Mouse (Mus musculus): ENCODE data around the gene Flnc.
"Not testable (repeated sequence)": the region's sequence is repeated elsewhere in the genome, so short reads cannot be mapped to it uniquely, and the experiment has no call there.

Gene Flnc

DNA sequence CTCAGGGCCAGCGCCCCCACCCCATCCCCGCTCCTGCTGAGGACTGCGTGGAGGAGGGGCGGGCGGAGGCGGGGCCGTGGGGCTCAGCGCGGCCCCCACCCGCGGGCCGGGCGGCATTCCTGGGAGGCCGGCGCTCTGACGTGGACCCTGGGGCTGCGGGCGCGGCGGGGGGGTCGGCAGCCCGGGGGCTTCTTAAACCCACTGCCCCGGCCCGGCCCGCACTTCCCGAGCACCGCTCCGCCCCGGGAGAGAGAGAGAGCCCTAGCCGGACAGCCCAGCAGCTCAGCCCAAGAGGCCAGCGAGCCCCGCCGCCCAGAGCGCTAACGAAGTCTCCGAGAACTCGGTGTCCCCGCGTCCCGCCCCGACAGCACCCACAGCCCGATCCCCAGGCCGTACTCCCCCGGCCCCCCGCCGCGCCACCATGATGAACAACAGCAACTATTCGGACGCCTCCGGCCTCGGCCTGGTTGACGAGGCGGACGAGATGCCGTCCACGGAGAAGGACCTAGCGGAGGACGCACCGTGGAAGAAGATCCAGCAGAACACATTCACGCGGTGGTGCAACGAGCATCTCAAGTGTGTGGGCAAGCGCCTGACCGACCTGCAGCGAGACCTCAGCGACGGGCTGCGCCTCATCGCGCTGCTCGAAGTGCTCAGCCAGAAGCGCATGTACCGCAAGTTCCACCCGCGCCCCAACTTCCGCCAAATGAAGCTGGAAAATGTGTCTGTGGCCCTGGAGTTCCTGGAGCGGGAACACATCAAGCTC is at the start of gene Flnc:
Flnc (plus strand) TSS at position 219 of the 766 bp plus-strand sequence.
- DNase-seq (ENCODE audit: low read depth, low spot score), result peak; percentile 17

DNA sequence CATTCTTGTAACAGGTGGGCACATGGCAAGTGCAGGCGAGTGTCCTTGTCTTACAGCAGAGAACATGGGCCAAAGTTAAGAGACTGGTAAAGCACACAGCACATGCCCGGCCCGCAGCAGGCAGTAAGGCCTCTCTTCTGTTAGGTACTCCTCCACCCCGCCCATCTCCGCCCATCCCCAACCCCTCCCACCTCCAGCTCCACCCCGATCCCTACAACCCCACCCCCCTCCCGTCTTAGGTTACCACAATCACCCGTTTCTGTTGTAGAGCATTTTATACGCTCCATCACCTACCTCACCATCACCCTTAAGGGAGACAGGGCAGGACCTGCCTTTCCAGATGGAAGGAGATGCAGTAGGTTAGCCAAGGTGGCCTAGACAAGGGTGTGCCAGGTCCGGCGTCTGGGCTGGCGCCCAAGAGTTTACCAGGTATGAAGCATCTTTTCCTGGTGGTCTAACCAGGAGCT is 45.0 kb upstream of the Flnc start, which contains the start of gene Opn1sw:
Opn1sw (minus strand) TSS at position 417 of the 467 bp plus-strand sequence.
- no peak for DNase-seq (ENCODE audit: low read depth, low spot score)

- peak; percentile 91 for DNase-seq (ENCODE audit: low read depth, low spot score)
These were observed 44.4 kb upstream of the Flnc start for GRCm38 (mm10) chr6:29388606-29389080.

GRCm38 (mm10) chr6:29389425-29389824 is 43.6 kb upstream of the Flnc start:
- no peak for DNase-seq (ENCODE audit: low read depth, low spot score)

DNA sequence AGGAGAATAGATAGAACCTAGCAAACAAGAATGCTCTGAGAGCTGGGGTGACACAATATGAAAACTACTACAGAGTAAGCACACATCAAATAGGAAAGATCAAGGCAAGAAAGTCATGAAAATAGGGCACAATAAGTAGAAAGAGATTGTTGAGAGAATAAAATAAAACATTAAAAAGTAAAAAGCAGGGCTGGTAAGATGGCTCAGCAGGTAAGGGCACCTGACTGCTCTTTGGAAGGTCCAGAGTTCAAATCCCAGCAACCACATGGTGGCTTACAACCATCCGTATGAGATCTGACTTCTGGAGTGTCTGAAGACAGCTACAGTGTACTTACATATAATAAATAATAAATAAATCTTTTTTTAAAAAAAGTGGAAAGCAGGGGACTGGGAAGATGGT is 42.6 kb upstream of the Flnc start:
- not testable (repeated sequence) for DNase-seq (ENCODE audit: low read depth, low spot score)

DNA sequence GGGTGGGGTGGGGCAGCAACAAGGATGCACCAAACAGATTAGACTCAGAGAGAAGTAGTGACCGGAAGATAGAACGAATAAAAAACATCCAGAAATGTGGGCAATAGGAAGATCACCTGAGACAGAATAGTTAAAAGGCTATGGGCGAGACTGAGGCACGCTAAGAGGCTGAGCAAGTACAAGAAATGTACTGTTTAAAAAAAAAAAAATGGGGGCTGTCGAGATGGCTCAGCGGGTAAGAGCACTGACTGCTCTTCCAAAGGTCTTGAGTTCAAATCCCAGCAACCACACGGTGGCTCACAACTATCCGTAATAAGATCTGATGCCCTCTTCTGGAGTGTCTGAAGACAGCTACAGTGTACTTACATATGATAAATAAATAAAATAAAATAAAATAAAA is 41.8 kb upstream of the Flnc start:
- DNase-seq (ENCODE audit: low read depth, low spot score), result not testable (repeated sequence)

- DNase-seq (ENCODE audit: low read depth, low spot score), result peak; percentile 31
These were observed 41.3 kb upstream of the Flnc start for GRCm38 (mm10) chr6:29391802-29392201.

- DNase-seq (ENCODE audit: low read depth, low spot score), result no peak
These were observed 38.8 kb upstream of the Flnc start for GRCm38 (mm10) chr6:29394286-29394685.

DNA sequence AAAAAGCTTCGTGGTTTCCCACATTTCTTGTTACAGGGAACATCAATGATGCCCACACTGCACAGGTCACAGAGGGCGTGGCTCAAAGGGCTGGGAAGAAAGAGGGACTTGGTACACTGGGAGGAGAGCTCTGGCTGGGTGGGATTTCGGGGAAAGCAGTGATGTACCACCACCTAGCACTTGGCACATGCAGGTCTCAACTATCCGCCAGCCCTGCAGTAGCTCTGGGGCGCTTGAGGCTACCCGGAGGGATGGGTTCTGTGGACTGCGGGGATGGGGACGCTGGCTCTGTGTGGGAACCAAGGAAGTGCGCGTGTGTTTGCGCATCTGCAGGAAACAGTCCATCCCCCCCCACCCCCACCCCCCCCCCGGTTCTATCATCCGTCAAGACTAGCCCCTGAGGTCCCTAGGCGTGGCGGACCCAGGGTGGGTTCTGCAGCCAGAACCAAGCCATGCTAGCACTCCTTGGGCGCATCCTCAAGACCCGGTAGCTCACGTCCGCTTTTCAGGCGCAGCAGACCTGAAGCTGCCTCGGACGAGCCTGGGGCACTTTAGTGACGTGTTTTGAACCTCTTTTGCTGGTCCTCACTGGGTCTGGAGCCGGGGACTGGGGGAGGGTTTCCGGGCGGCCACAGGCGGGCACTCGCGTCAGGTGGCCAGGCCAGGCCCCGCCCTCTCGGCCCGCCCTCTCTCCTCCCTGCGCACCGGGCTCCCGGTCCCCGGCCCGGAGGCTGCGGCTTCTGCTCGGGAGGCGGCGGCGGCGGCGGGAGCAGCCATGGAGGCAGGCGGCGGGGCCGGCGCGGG is 36.9 kb upstream of the Flnc start, which contains the start of gene Ccdc136:
Ccdc136 (plus strand) TSS at position 400 of the 804 bp plus-strand sequence.
- DNase-seq (ENCODE audit: low read depth, low spot score), result peak; percentile 93

DNA sequence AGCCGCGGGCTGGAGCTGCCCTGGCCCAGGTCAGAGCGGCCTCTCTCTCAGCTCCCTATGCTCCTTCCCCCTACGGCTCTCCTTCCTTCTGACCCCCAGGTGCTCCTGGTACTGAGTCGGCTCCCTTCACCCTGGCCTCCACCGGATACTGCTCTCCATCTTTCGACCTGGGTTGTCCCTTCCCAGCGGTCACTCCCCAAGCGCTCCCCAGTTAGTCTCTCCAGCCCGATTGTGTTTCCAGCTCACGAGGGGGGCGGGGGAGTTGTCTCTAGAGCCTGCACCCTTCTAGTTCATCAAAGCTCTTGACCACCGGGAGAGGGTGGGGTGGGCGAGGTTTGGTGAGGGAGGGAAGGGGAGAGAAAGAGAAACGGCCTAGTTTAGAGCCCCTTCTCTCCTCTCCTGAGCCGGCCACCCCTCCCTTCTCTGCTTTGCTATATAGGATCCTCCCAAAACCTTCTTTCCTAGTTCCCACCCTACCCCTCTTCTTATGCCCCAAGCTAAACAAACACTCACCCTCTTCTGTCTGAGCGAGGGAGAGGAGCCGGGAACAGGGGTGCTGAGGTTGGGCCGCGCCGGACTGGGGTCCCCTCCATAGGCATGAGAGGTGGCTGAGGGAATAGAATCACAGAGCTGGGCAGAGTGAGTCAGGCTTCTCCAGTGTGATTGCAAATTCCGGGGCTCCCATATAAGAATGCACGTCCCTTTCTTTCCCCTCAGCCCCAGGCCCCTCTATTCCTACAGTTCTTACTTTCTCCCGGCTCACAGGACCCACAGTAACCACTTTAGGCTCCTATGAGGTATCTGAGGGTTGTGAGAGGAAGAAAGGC is 36.1 kb upstream of the Flnc start:
- peak; percentile 40 for DNase-seq (ENCODE audit: low read depth, low spot score)

DNA sequence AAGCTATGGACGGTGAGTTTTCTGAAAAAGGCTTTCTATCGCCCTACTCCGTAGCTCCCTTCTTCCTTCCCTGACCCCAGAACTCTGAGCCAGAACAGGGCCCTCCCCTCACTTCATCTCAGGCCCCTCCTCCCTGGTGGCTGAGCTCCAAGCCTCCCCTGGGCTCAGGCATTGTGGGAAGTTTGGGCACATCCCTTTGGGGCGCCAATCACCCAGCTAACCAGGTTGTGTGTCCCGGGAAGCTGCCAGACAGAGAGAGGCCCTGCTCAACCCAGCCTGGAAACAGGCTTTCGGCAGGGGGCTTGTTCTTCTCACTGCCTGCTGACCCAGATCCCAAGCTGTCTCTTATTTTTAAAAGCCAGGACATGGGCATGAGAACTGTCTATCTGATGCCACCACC is 35.5 kb upstream of the Flnc start:
- DNase-seq (ENCODE audit: low read depth, low spot score), result peak; percentile 79

- peak; percentile 37 for DNase-seq (ENCODE audit: low read depth, low spot score)
These were observed 33.2 kb upstream of the Flnc start for GRCm38 (mm10) chr6:29399851-29400250.

GRCm38 (mm10) chr6:29402693-29403342 is 30.2 kb upstream of the Flnc start:
- no peak for DNase-seq (ENCODE audit: low read depth, low spot score)

DNA sequence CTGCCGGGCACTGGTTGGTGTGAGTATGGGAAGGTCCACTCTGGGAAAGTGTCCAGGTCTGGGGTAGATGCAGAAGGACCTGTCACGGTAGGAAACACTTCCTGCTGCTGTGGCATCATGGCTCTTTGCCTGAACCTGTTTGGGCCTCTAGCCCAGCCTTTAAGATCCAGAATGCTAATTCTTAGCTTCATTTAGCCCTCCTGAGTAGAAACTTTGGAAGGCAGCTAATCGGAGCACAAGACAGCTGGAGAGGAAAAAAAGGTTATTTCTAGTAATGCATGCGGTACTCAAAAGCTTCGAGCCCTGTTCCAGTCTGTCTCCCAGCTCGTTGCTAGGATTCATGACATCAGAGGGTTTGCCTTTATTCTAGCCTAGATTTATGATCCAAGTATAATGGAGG is 26.6 kb upstream of the Flnc start:
- DNase-seq (ENCODE audit: low read depth, low spot score), result peak; percentile 59

- DNase-seq (ENCODE audit: low read depth, low spot score), result no peak
These were observed 17.6 kb upstream of the Flnc start for GRCm38 (mm10) chr6:29415446-29415845.

DNA sequence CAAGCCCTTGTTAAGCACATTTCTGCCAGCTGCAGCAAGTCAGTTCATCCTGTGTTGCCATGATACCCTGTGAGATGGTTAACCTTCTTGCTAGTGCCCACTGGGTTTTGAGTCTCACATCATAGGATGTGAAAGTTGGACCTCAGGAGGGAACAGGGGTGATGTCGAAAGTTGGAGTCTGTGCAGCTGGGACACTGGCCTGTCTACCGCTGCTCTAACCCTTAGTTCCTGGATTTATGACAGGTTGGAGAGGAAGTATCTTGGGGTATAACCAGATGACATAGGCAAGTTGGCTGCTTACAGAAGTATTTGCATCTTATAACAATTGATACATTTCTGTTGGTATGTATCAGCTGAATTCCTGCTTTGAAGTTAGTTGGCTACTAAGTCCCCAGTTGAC is 12.5 kb upstream of the Flnc start:
- no peak for DNase-seq (ENCODE audit: low read depth, low spot score)

GRCm38 (mm10) chr6:29425118-29425517 is 7.9 kb upstream of the Flnc start:
- DNase-seq (ENCODE audit: low read depth, low spot score), result no peak

DNA sequence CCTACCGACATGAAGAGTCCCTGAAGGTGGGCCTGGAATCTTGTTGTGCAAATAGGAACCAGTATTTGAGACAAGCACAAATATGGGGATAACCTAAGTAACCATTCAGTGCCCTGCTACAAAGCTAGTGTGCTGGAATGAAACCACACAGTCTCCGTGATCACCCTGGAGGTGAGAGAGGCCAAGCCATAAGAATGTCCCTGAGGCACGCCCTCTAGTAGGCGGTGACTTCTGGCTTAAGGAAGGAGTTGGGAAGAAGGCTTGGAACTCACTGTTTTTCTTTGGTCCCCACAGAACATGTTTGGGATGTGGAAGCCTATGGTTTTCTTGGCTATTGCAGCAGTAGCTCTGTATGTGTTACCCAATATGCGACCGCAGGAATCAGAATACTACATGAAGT is 6.7 kb upstream of the Flnc start:
- no peak for DNase-seq (ENCODE audit: low read depth, low spot score)

- DNase-seq (ENCODE audit: low read depth, low spot score), result no peak
These were observed 4.9 kb upstream of the Flnc start for GRCm38 (mm10) chr6:29428171-29428570.

GRCm38 (mm10) chr6:29430681-29431420 is 2.2 kb upstream of the Flnc start:
- DNase-seq (ENCODE audit: low read depth, low spot score), result no peak

All from brain, adult 2 months (tissue).